Comparison of ENCODE assay signal across 8 mouse cellular contexts in genomic region chr16:32099638-32100150, GRCm38 (mm10). TPM values are rescaled to one million over a fixed set of nuclear protein-coding genes. Genes with fewer than 3 reads are reported as not detected.
DNase-seq lines count a peak whose midpoint lies in the region; ATAC-seq lines count a peak whose summit lies in the region.

Gene Pigx (minus strand): TSS chr16:32099740.
Gene Cep19 (plus strand): TSS chr16:32099800.

- peaks cover 12% of the 10 kb centered on the region for H3K4me1 ChIP-seq in intestine, embryonic 14.5 days (replicated peaks; ENCODE audit: control insufficient read depth, insufficient read depth, low read length)

- H3K9me3 ChIP-seq in intestine, embryonic 14.5 days (ENCODE audit: control insufficient read depth, low read length), result no peaks in the 10 kb centered on the region

- peaks cover 27% of the 10 kb centered on the region for H3K36me3 ChIP-seq in intestine, embryonic 14.5 days (ENCODE audit: control insufficient read depth, insufficient read depth, low read length)

- WGBS in intestine, embryonic 14.5 days, result under 1% methylated on average over 34 of the region's 34 CpGs

- peak; percentile 91 for DNase-seq in adipocyte (ENCODE audit: low spot score)
- peak; percentile 91 for DNase-seq in embryo, embryonic 10 days (ENCODE audit: low spot score)
- peak; percentile 87 for DNase-seq in gastrocnemius, postnatal 14 days
- DNase-seq in intestine, embryonic 14.5 days (ENCODE audit: low spot score), result peak; percentile 93
- peak; percentile 86 to 88 for DNase-seq in left cerebral cortex, postnatal 14 days (ENCODE audit: low spot score in 2 of 2)
- peak; percentile 95 for DNase-seq in mesoderm, embryonic 11.5 days (ENCODE audit: low read depth, low spot score)
- DNase-seq in right cerebral cortex, postnatal 36 days (ENCODE audit: low spot score in 2 of 2), result peak; percentile 84
- peak; percentile 94 for DNase-seq in yolk sac, embryonic 10.5 days (ENCODE audit: low spot score)

- H3K4me3 ChIP-seq in intestine, embryonic 14.5 days (ENCODE audit: low read depth, low read length), result peak within 1 kb of the TSS; percentile 72

- H3K27ac ChIP-seq in intestine, embryonic 14.5 days (ENCODE audit: low read depth), result peak within 1 kb of the TSS; percentile 66

- peak within 1 kb of the TSS; percentile 77 for H3K9ac ChIP-seq in intestine, embryonic 14.5 days (ENCODE audit: low read length)

- no peaks in the 10 kb centered on the region for H3K27me3 ChIP-seq in intestine, embryonic 14.5 days (replicated peaks; ENCODE audit: control insufficient read depth, insufficient read depth, low read length)

- peak; percentile 96 for ATAC-seq in intestine, embryonic 14.5 days (replicated peaks; ENCODE audit: low FRiP score, low TSS enrichment, low read depth)

- H3K4me2 ChIP-seq in intestine, embryonic 14.5 days (ENCODE audit: low read length), result peak within 1 kb of the TSS; percentile 79

- intact Hi-C loops in gastrocnemius, postnatal 14 days (cut with DNase I; ENCODE audit: low total_unique reads), result no loop called here
- intact Hi-C loops in left cerebral cortex, postnatal 14 days (cut with DNase I), result no loop called here

RNA-seq across cellular contexts. Expression of gene Pigx, which starts in this region (rescaled TPM):
- total RNA-seq in gastrocnemius, postnatal 14 days (2021), result 10 to 100 TPM; 12.3 to 12.9 TPM
- 119 and 122 TPM in 2 replicates for polyA plus RNA-seq in intestine, embryonic 14.5 days (2014; fragmentation: Nextera tagmentation; extraction: Ambion mirVana)
- total RNA-seq in left cerebral cortex, postnatal 14 days (2021), result 10 to 100 TPM; 26.4 TPM

RNA-seq across cellular contexts. Expression of gene Cep19, which starts in this region (rescaled TPM):
- total RNA-seq in gastrocnemius, postnatal 14 days (2021), result 1 to 10 TPM; 6.1 to 7.6 TPM
- 24.1 and 31.9 TPM in 2 replicates for polyA plus RNA-seq in intestine, embryonic 14.5 days (2014; fragmentation: Nextera tagmentation; extraction: Ambion mirVana)
- 10 to 100 TPM; 68.6 to 71.2 TPM for total RNA-seq in left cerebral cortex, postnatal 14 days (2021)

Comparison
In these comparisons a context has a peak if more than half of its experiments do, and no peak if none do; other contexts are left out.
1. Peak in every context shown above with its lines: DNase-seq, ATAC-seq, H3K4me3 ChIP-seq and H3K27ac ChIP-seq.
2. RNA of gene Cep19 (total RNA-seq): 68.6 to 71.2 TPM in left cerebral cortex, postnatal 14 days; 6.1 to 7.6 TPM in gastrocnemius, postnatal 14 days; every median in the first group is over 4 times any median in the second.